In genomic region chr10:24950223-24950622, GRCm38 (mm10) we compare ENCODE assay signal across 26 mouse cellular contexts. TPM values are rescaled to one million over a fixed set of nuclear protein-coding genes. Genes with fewer than 3 reads are reported as not detected.
DNase-seq lines count a peak whose midpoint lies in the region; ATAC-seq and TF ChIP-seq lines count a peak whose summit lies in the region.
"Had no signal": no experiment of that assay in that cellular context is flagged by ENCODE, and none has a peak within 500 bp of the region (broad histone marks: within the 10 kb centered on the region; RNA-seq: fewer than 3 reads in every experiment).

No protein-coding gene starts in this region.

- no peak overlapping the region for H3K9ac ChIP-seq in liver, postnatal 0 days (replicated peaks)
- H3K9ac ChIP-seq in liver, embryonic 12.5 days = no peak overlapping the region
- H3K9ac ChIP-seq: embryonic facial prominence, embryonic 12.5 days; embryonic facial prominence, embryonic 15.5 days; forebrain, embryonic 12.5 days; forebrain, embryonic 15.5 days; hindbrain, embryonic 13.5 days had no signal

- no peaks in the 10 kb centered on the region for H3K79me2 ChIP-seq in macrophage (ENCODE audit: inconsistent target)

- H3K27me3 ChIP-seq in liver, postnatal 0 days (ENCODE audit: insufficient read depth, low read length) = no peaks in the 10 kb centered on the region
- H3K27me3 ChIP-seq in liver, embryonic 12.5 days (replicated peaks) = no peaks in the 10 kb centered on the region
- H3K27me3 ChIP-seq: CH12.LX; embryonic facial prominence, embryonic 12.5 days; embryonic facial prominence, embryonic 15.5 days; forebrain, embryonic 12.5 days; forebrain, embryonic 15.5 days; hindbrain, embryonic 13.5 days had no signal

- TF ChIP-seq CTCF in liver, postnatal 0 days (IDR thresholded peaks at IDR 0.05; ENCODE audit: low read depth) = no peak
- TF ChIP-seq CTCF in bone marrow macrophage, adult 2 months (IDR thresholded peaks at IDR 0.05; ENCODE audit: low read depth, low read length) = no peak

- peaks cover 13% of the 10 kb centered on the region for H3K4me1 ChIP-seq in liver, postnatal 0 days (ENCODE audit: insufficient read depth)
- no peaks in the 10 kb centered on the region for H3K4me1 ChIP-seq in liver, embryonic 12.5 days
- peaks cover 20% of the 10 kb centered on the region for H3K4me1 ChIP-seq in bone marrow macrophage, adult 2 months (ENCODE audit: control insufficient read depth, insufficient read depth, low read length)
- H3K4me1 ChIP-seq: embryonic facial prominence, embryonic 15.5 days; forebrain, embryonic 12.5 days; forebrain, embryonic 15.5 days; hindbrain, embryonic 10.5 days; hindbrain, embryonic 13.5 days had no signal

- TF ChIP-seq EP300 in liver, postnatal 0 days (IDR thresholded peaks at IDR 0.05; ENCODE audit: low read depth) = no peak

- peak overlapping the region; percentile 91 for H3K27ac ChIP-seq in liver, postnatal 0 days (ENCODE audit: low read depth)
- H3K27ac ChIP-seq in liver, embryonic 12.5 days = no peak overlapping the region
- peak overlapping the region; percentile 67 for H3K27ac ChIP-seq in bone marrow macrophage, adult 2 months (ENCODE audit: insufficient read depth, low read depth, low read length)
- peak overlapping the region; percentile 37; the same call in 1 of the 2 replicates for H3K27ac ChIP-seq in macrophage
- H3K27ac ChIP-seq: embryonic facial prominence, embryonic 12.5 days; embryonic facial prominence, embryonic 15.5 days; forebrain, embryonic 12.5 days; forebrain, embryonic 15.5 days; heart, adult 2 months; hindbrain, embryonic 10.5 days; hindbrain, embryonic 13.5 days had no signal

- no peaks in the 10 kb centered on the region for H3K9me3 ChIP-seq in liver, postnatal 0 days (ENCODE audit: low read length)
- no peaks in the 10 kb centered on the region for H3K9me3 ChIP-seq in liver, embryonic 12.5 days (replicated peaks)
- H3K9me3 ChIP-seq: embryonic facial prominence, embryonic 12.5 days; embryonic facial prominence, embryonic 15.5 days; forebrain, embryonic 12.5 days; forebrain, embryonic 15.5 days; G1E; hindbrain, embryonic 10.5 days; hindbrain, embryonic 13.5 days had no signal

- H3K4me2 ChIP-seq in liver, postnatal 0 days (ENCODE audit: low read depth, low read length) = no peak overlapping the region
- H3K4me2 ChIP-seq in liver, embryonic 12.5 days = no peak overlapping the region
- H3K4me2 ChIP-seq: embryonic facial prominence, embryonic 12.5 days; embryonic facial prominence, embryonic 15.5 days; forebrain, embryonic 12.5 days; forebrain, embryonic 15.5 days; heart, embryonic 11.5 days; hindbrain, embryonic 13.5 days had no signal

- no peak overlapping the region for H3K4me3 ChIP-seq in liver, postnatal 0 days (ENCODE audit: low read depth, low read length)
- no peak overlapping the region for H3K4me3 ChIP-seq in liver, embryonic 12.5 days
- H3K4me3 ChIP-seq in bone marrow macrophage, adult 2 months (ENCODE audit: insufficient read depth, low read length) = no peak overlapping the region
- H3K4me3 ChIP-seq in macrophage (ENCODE audit: inconsistent target) = no peak overlapping the region
- H3K4me3 ChIP-seq: embryonic facial prominence, embryonic 12.5 days; embryonic facial prominence, embryonic 15.5 days; forebrain, embryonic 12.5 days; forebrain, embryonic 15.5 days; heart, adult 2 months; hindbrain, embryonic 10.5 days; hindbrain, embryonic 13.5 days had no signal

- WGBS in liver, postnatal 0 days (ENCODE audit: insufficient replicate concordance) = 46% methylated on average over 4 of the region's 4 CpGs
- WGBS in liver, embryonic 12.5 days (ENCODE audit: insufficient replicate concordance) = 39% methylated on average over 4 of the region's 4 CpGs
- WGBS in macrophage (ENCODE audit: missing documents) = 50% methylated on average over 4 of the region's 4 CpGs

- no peak for DNase-seq in liver, postnatal 0 days
- no peak for DNase-seq in heart, postnatal 4 days
- DNase-seq in ovary, postnatal 36 days (ENCODE audit: low spot score) = no peak
- DNase-seq: adrenal gland, adult 2 months; adrenal gland, postnatal 14 days; B cell, adult 2 months; cerebellum, adult 11-12 months; cerebellum, adult 9-10 months; cerebellum, postnatal 14 days; gastrocnemius, postnatal 25 days; heart, adult 2 months had no signal

- no peak for TF ChIP-seq POLR2A in bone marrow macrophage, adult 2 months (IDR thresholded peaks at IDR 0.05; ENCODE audit: borderline replicate concordance, low read depth, low read length)

- ATAC-seq in liver, postnatal 0 days = no peak
- no peak for ATAC-seq in liver, embryonic 12.5 days
- peak; percentile 60 for ATAC-seq in megakaryocyte progenitor cell, adult 5-6 weeks (replicated peaks; ENCODE audit: poor library complexity)
- ATAC-seq in erythroid progenitor cell, adult 5-6 weeks (replicated peaks; ENCODE audit: low FRiP score, poor library complexity, severe bottlenecking) = no peak
- ATAC-seq: forebrain, embryonic 15.5 days; hindbrain, embryonic 16.5 days had no signal

- no peaks in the 10 kb centered on the region for H3K36me3 ChIP-seq in liver, postnatal 0 days (replicated peaks; ENCODE audit: insufficient read depth, low read length)
- H3K36me3 ChIP-seq in liver, embryonic 12.5 days = no peaks in the 10 kb centered on the region
- no peaks in the 10 kb centered on the region for H3K36me3 ChIP-seq in macrophage (ENCODE audit: inconsistent target)
- H3K36me3 ChIP-seq: embryonic facial prominence, embryonic 12.5 days; embryonic facial prominence, embryonic 15.5 days; forebrain, embryonic 12.5 days; forebrain, embryonic 15.5 days; G1E; hindbrain, embryonic 10.5 days; hindbrain, embryonic 13.5 days had no signal

RNA-seq across cellular contexts. Expression of gene Arg1, which starts 22.9 kb away (rescaled TPM):
- 604 and 722 TPM in 2 replicates for polyA plus RNA-seq in liver, postnatal 0 days (2015; fragmentation: Nextera tagmentation; extraction: Ambion mirVana)
- 3.6 and 4.0 TPM in 2 replicates for polyA plus RNA-seq in liver, embryonic 12.5 days (2016; fragmentation: Nextera tagmentation; extraction: Ambion mirVana)
- polyA plus RNA-seq in bone marrow macrophage, adult 2 months (2012; ENCODE audit: insufficient read depth, insufficient read length, missing spikeins) = not detected in 2 replicates
- not detected for total RNA-seq in macrophage (2018; cell fraction: chromatin; rRNA removed)
- not detected for total RNA-seq in macrophage (2018; cell fraction: cytosol; rRNA removed)
- total RNA-seq in macrophage (2018; cell fraction: nucleus; rRNA removed) = not detected
- 0.23 TPM in 1 of 3 replicates, not detected in the others for polyA plus RNA-seq in macrophage (2018)
- total RNA-seq in megakaryocyte progenitor cell, adult 5-6 weeks (2015) = not detected in 2 replicates
- not detected in 2 replicates for total RNA-seq in megakaryocyte progenitor cell, adult 5-6 weeks (2017)
- total RNA-seq in heart, postnatal 4 days (2021) = under 1 TPM in 1 of 2 experiments, not detected in 1; 0.45 TPM
- 1.3 TPM in 1 of 2 replicates, not detected in the other for total RNA-seq in erythroid progenitor cell, adult 5-6 weeks (2015; ENCODE audit: low replicate concordance)
- total RNA-seq in erythroid progenitor cell, adult 5-6 weeks (2017; ENCODE audit: low replicate concordance) = 0.51 and 2.3 TPM in 2 replicates
- total RNA-seq: G1E; heart, adult 2 months had no signal
- polyA plus RNA-seq: G1E had no signal

Comparison
In these comparisons a context has a peak if more than half of its experiments do, and no peak if none do; other contexts are left out.
1. RNA of gene Arg1, which starts 22.9 kb away (polyA plus RNA-seq): 604 to 722 TPM in liver, postnatal 0 days; 3.6 to 4.0 TPM in liver, embryonic 12.5 days, not detected in bone marrow macrophage, adult 2 months and 0.23 TPM in macrophage; every median in the first group is over 100 times any median in the second.